Mouse (Mus musculus): ENCODE results near the gene 1700030J22Rik. TPM values are rescaled to one million over a fixed set of nuclear protein-coding genes. Genes with fewer than 3 reads are reported as not detected.

1700030J22Rik gene
- 1 to 10 TPM; 1.6 to 2.8 TPM for total RNA-seq (2021)
- polyA plus RNA-seq (2012; rRNA removed), result 0.18 and 0.32 TPM in 2 replicates
- long read RNA-seq, partial matches to known transcripts, result 0 of 1 reads
- long read RNA-seq, other reads (novel, unspliced or antisense), result 0 of 1 reads

- peak; percentile 99 for DNase-seq
These were observed at the start of gene 1700030J22Rik for GRCm38 (mm10) chr8:116978631-116979256. Gene 1700030J22Rik, minus strand, starts transcription at chr8:116978959.

- DNase-seq, result peak; percentile 53
These were observed 48.8 kb upstream of the 1700030J22Rik start for GRCm38 (mm10) chr8:117027601-117028000.

GRCm38 (mm10) chr8:117022297-117022993 is 43.7 kb upstream of the 1700030J22Rik start:
- no peak for DNase-seq

GRCm38 (mm10) chr8:117019323-117020275 is 40.8 kb upstream of the 1700030J22Rik start:
- peak; percentile 49 for DNase-seq

GRCm38 (mm10) chr8:117017896-117018295 is 39.1 kb upstream of the 1700030J22Rik start:
- DNase-seq, result no peak

GRCm38 (mm10) chr8:117017006-117017405 is 38.2 kb upstream of the 1700030J22Rik start:
- no peak for DNase-seq

GRCm38 (mm10) chr8:117015670-117016069 is 36.9 kb upstream of the 1700030J22Rik start:
- DNase-seq, result no peak

- DNase-seq, result no peak
These were observed 32.6 kb upstream of the 1700030J22Rik start for GRCm38 (mm10) chr8:117011366-117011765.

GRCm38 (mm10) chr8:116994016-116994716 is 15.4 kb upstream of the 1700030J22Rik start:
- DNase-seq, result peak; percentile 29

- DNase-seq, result peak; percentile 100
These were observed 14.5 kb upstream of the 1700030J22Rik start, which contains the start of gene Gcsh for GRCm38 (mm10) chr8:116993095-116993867. Gene Gcsh, minus strand, starts transcription at chr8:116993537.

- peak; percentile 45 for DNase-seq
These were observed 13.6 kb upstream of the 1700030J22Rik start for GRCm38 (mm10) chr8:116992176-116992971.

- no peak for DNase-seq
These were observed 12.5 kb upstream of the 1700030J22Rik start for GRCm38 (mm10) chr8:116991241-116991640.

- DNase-seq, result no peak
These were observed 11.1 kb upstream of the 1700030J22Rik start for GRCm38 (mm10) chr8:116989842-116990241.

- peak; percentile 44 for DNase-seq
These were observed 1.4 kb upstream of the 1700030J22Rik start for GRCm38 (mm10) chr8:116980117-116980516.

GRCm38 (mm10) chr8:116978052-116978451 is 707 bp downstream of the 1700030J22Rik start:
- DNase-seq, result no peak

GRCm38 (mm10) chr8:116975606-116976005 is 3.2 kb downstream of the 1700030J22Rik start:
- no peak for DNase-seq

- DNase-seq, result no peak
These were observed 3.7 kb downstream of the 1700030J22Rik start for GRCm38 (mm10) chr8:116975066-116975465.

- no peak for DNase-seq
These were observed 9.2 kb downstream of the 1700030J22Rik start for GRCm38 (mm10) chr8:116969531-116969930.

- no peak for DNase-seq
These were observed 24.3 kb downstream of the 1700030J22Rik start for GRCm38 (mm10) chr8:116954415-116954814.

GRCm38 (mm10) chr8:116952428-116952827 is 26.3 kb downstream of the 1700030J22Rik start:
- no peak for DNase-seq
